Mouse (Mus musculus) midbrain, embryonic 11.5 days (tissue): ENCODE data around the gene Brinp2. TPM values are rescaled to one million over a fixed set of nuclear protein-coding genes. Genes with fewer than 3 reads are reported as not detected.

Experiments used
- ATAC-seq: fragments of 200-750 bp; cut with Nextera tagmentation; 2 replicates; pipeline ENCODE4 v1.8.0; 2017; ENCODE audit warnings: moderate TSS enrichment, moderate library complexity; ENCODE audit not compliant: low FRiP score
- DNase-seq: peaks from one replicate; pipeline ENCODE4 v3.0.0; 2015; ENCODE audit warnings: low spot score; ENCODE audit errors: missing footprints
- H3K27ac ChIP-seq: fragments of 300-500 bp; sonication (generic); 2 replicates; pipeline ENCODE4 v1.5.1; 2014; ENCODE audit warnings: low read depth, low read length
- H3K27me3 ChIP-seq: fragments of 300-500 bp; sonication (generic); 2 replicates; pipeline ENCODE4 v1.6.1; 2014; ENCODE audit warnings: mild to moderate bottlenecking, low read length, moderate library complexity, mixed read lengths; ENCODE audit not compliant: control insufficient read depth, insufficient read depth
- H3K36me3 ChIP-seq: fragments of 300-500 bp; sonication (generic); 2 replicates; pipeline ENCODE4 v1.6.1; 2014; ENCODE audit warnings: mild to moderate bottlenecking, low read length, moderate library complexity, mixed read lengths; ENCODE audit not compliant: control insufficient read depth, insufficient read depth
- H3K4me1 ChIP-seq: fragments of 300-500 bp; sonication (generic); 2 replicates; pipeline ENCODE4 v1.6.1; 2014; ENCODE audit warnings: low read length; ENCODE audit not compliant: control insufficient read depth, insufficient read depth
- H3K4me2 ChIP-seq: fragments of 300-500 bp; sonication (generic); 2 replicates; pipeline ENCODE4 v1.6.1; 2014; ENCODE audit warnings: mild to moderate bottlenecking, moderate library complexity
- H3K4me3 ChIP-seq: fragments of 300-500 bp; sonication (generic); 2 replicates; pipeline ENCODE4 v1.5.1; 2014; ENCODE audit warnings: low read depth, low read length
- H3K9ac ChIP-seq: fragments of 300-500 bp; sonication (generic); 2 replicates; pipeline ENCODE4 v1.6.1; 2014; ENCODE audit warnings: low read length
- H3K9me3 ChIP-seq: fragments of 300-500 bp; sonication (generic); 2 replicates; pipeline ENCODE4 v1.6.1; 2016; ENCODE audit warnings: low read length; ENCODE audit not compliant: control insufficient read depth
- WGBS: fragments of 180-500 bp; shearing (Covaris S2); extraction: QIAGEN DNeasy Blood & Tissue Kit; methylation state at CpG from one replicate; pipeline ENCODE4 v1.1.7; 2014; 5-methylcytosine and 5-hydroxymethylcytosine counted together
- polyA plus RNA-seq: library from polyadenylated mRNA; unstranded; fragments of >200 nt; fragmentation: Nextera tagmentation; extraction: Ambion mirVana; gene quantifications from 2 replicates; pipeline ENCODE4 v1.2.1, GENCODE M21; 2014

The Brinp2 gene
- polyA plus RNA-seq, 1 experiment from 2014 or later: 3.8 TPM

- WGBS: 92% methylated on average over 3 of the region's 3 CpGs
Measured at GRCm38 (mm10) chr1:158244016-158244415, 112.1 kb downstream of the Brinp2 start.

DNA sequence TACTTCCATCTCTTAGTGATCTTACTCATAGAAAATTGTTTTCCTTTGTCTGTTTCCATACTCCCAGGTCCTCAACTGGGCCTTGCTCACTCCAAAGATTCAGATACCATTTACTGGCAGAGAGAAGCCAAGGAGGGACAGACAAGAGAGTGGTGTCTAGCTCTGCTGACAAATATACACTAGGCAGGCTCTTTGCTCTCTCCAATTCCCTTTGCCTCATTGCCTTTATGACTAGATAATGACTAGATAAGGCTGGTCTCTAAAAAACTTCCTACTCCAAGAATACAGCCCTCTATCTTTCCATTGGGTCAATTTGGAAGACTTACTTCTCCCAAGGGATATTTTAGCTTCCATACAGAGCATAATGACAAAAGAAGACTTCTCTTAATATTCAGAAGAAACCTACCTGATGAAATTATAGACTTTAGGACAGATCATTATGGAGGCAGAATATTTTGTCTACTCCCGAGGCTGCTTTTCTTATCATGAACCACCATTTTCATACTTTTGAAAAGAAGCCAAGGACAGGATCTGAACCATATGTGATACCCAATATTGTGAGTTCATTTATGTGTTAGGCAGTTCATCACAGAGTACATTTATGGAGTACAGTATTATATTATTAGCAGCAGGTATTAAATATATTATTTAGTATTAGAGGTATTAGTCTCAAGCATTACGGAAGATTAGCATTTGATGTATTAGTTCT, 114.1 kb downstream of the Brinp2 start:
- no peak overlapping the region for H3K4me2 ChIP-seq
- WGBS: 97% methylated on average over 2 of the region's 2 CpGs
- no peaks in the 10 kb centered on the region; the same call in 1 of the 2 replicates for H3K27me3 ChIP-seq
- no peak overlapping the region for H3K27ac ChIP-seq
- no peaks in the 10 kb centered on the region for H3K36me3 ChIP-seq
- no peaks in the 10 kb centered on the region for H3K4me1 ChIP-seq
- H3K9ac ChIP-seq: no peak overlapping the region
- DNase-seq (peak; percentile 10), ATAC-seq (no peak)
- no peaks in the 10 kb centered on the region for H3K9me3 ChIP-seq
- no peak overlapping the region for H3K4me3 ChIP-seq

More at GRCm38 (mm10) chr1:158244016-158244415, 112.1 kb downstream of the Brinp2 start:
- DNase-seq: no peak
- no peaks in the 10 kb centered on the region; the same call in 1 of the 2 replicates for H3K27me3 ChIP-seq
- H3K4me3 ChIP-seq: no peak overlapping the region
- H3K4me1 ChIP-seq: no peaks in the 10 kb centered on the region
- no peak for ATAC-seq
- no peak overlapping the region for H3K9ac ChIP-seq
- no peak overlapping the region for H3K4me2 ChIP-seq
- H3K36me3 ChIP-seq: no peaks in the 10 kb centered on the region
- H3K9me3 ChIP-seq: no peaks in the 10 kb centered on the region
- H3K27ac ChIP-seq: no peak overlapping the region

GRCm38 (mm10) chr1:158239841-158240240, 116.3 kb downstream of the Brinp2 start:
- Histone ChIP-seq H3K9me3 (no peaks in the 10 kb centered on the region), H3K27me3 (no peaks in the 10 kb centered on the region; the same call in 1 of the 2 replicates), H3K9ac (no peak overlapping the region), H3K27ac (no peak overlapping the region), H3K36me3 (no peaks in the 10 kb centered on the region), H3K4me1 (no peaks in the 10 kb centered on the region), H3K4me2 (no peak overlapping the region), H3K4me3 (no peak overlapping the region)
- WGBS: 92% methylated on average over 2 of the region's 2 CpGs
- ATAC-seq (no peak), DNase-seq (peak; percentile 74)

GRCm38 (mm10) chr1:158238722-158239121, 117.4 kb downstream of the Brinp2 start:
- no peak overlapping the region for H3K4me2 ChIP-seq
- ATAC-seq (no peak), DNase-seq (peak; percentile 33)
- H3K9me3 ChIP-seq: no peaks in the 10 kb centered on the region
- no peak overlapping the region for H3K27ac ChIP-seq
- H3K36me3 ChIP-seq: no peaks in the 10 kb centered on the region
- no peak overlapping the region for H3K9ac ChIP-seq
- H3K4me3 ChIP-seq: no peak overlapping the region
- H3K27me3 ChIP-seq: no peaks in the 10 kb centered on the region; the same call in 1 of the 2 replicates
- 43% methylated on average over 4 of the region's 4 CpGs for WGBS
- H3K4me1 ChIP-seq: no peaks in the 10 kb centered on the region

DNA sequence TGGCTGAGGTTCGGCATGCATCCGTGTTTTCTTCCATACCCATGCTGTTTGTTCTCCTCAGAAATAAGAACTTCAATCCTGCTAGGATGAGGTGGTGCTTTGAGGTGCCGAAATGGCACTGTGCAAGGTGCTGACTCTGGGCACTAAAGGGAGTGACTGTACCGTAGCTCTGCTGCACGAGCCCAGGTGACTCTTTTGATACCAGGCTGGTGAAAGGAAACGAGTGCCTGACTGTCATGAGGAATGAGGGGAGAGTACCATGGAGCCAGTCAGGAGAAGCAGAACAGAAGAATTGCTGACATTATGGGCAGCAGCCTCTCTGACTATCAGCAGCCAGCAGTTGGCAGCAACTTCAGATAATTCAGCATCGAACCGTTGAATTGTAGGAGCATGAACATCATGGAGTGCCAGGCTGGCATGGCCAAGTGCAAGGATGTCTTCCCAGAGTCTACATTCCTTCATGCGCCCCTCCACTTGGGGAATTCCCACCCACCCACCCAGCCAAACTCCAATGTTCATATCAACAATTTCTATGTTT, 127.4 kb downstream of the Brinp2 start:
- Histone ChIP-seq H3K4me3 (no peak overlapping the region), H3K9me3 (no peaks in the 10 kb centered on the region), H3K9ac (no peak overlapping the region), H3K27ac (no peak overlapping the region), H3K4me1 (no peaks in the 10 kb centered on the region), H3K27me3 (no peaks in the 10 kb centered on the region), H3K4me2 (no peak overlapping the region), H3K36me3 (no peaks in the 10 kb centered on the region)
- DNase-seq (peak; percentile 60), ATAC-seq (no peak)
- 91% methylated on average over 9 of the region's 9 CpGs for WGBS

- DNase-seq: no peak
- H3K36me3 ChIP-seq: no peaks in the 10 kb centered on the region
- no peaks in the 10 kb centered on the region for H3K9me3 ChIP-seq
- no peaks in the 10 kb centered on the region for H3K4me1 ChIP-seq
- ATAC-seq: no peak
- no peaks in the 10 kb centered on the region for H3K27me3 ChIP-seq
- no peak overlapping the region for H3K9ac ChIP-seq
- H3K4me3 ChIP-seq: no peak overlapping the region
- 77% methylated on average over 2 of the region's 2 CpGs for WGBS
- H3K27ac ChIP-seq: no peak overlapping the region
- no peak overlapping the region for H3K4me2 ChIP-seq
Measured at GRCm38 (mm10) chr1:158227239-158227638, 128.9 kb downstream of the Brinp2 start.

GRCm38 (mm10) chr1:158226689-158227088, 129.4 kb downstream of the Brinp2 start:
- Histone ChIP-seq H3K4me2 (no peak overlapping the region), H3K4me3 (no peak overlapping the region), H3K36me3 (no peaks in the 10 kb centered on the region), H3K27ac (no peak overlapping the region), H3K27me3 (no peaks in the 10 kb centered on the region), H3K9ac (no peak overlapping the region), H3K4me1 (no peaks in the 10 kb centered on the region), H3K9me3 (no peaks in the 10 kb centered on the region)
- WGBS: 56% methylated on average over 2 of the region's 2 CpGs
- ATAC-seq (peak; percentile 64; the same call in 1 of the 2 replicates), DNase-seq (no peak)

DNA sequence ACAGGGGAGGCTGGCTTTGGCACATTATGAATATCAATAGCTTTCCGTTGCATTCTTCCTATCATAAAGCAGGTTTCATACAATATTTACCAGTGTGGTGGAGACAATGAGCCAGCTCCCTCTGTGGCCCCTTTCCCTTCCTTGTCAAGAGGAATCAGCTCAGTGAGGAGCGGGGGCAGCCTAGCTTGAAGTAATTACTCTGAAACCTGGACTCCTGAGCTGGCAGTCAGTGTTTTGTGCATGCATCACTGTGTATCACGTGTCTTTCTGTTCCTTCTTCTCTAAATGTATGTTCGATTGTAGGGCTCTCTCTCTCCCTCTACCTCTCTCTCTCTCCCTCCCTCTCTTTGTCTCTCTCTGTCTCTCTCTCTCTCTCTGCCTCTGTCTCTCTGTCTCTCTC, 135.1 kb downstream of the Brinp2 start:
- Histone ChIP-seq H3K27ac (no peak overlapping the region), H3K4me1 (peaks cover 10% of the 10 kb centered on the region), H3K9me3 (no peaks in the 10 kb centered on the region), H3K36me3 (no peaks in the 10 kb centered on the region), H3K4me3 (no peak overlapping the region), H3K9ac (peak overlapping the region; percentile 16; the same call in 1 of the 2 replicates), H3K4me2 (no peak overlapping the region), H3K27me3 (no peaks in the 10 kb centered on the region)
- ATAC-seq (peak; percentile 53), DNase-seq (peak; percentile 84)
- 36% methylated on average over 4 of the region's 4 CpGs for WGBS

GRCm38 (mm10) chr1:158220148-158220547, 136.0 kb downstream of the Brinp2 start:
- no peaks in the 10 kb centered on the region for H3K36me3 ChIP-seq
- H3K4me3 ChIP-seq: no peak overlapping the region
- H3K9me3 ChIP-seq: no peaks in the 10 kb centered on the region
- no peak overlapping the region for H3K9ac ChIP-seq
- H3K27me3 ChIP-seq: no peaks in the 10 kb centered on the region
- ATAC-seq (no peak), DNase-seq (no peak)
- H3K4me2 ChIP-seq: no peak overlapping the region
- H3K27ac ChIP-seq: no peak overlapping the region
- 80% methylated on average over 4 of the region's 4 CpGs for WGBS
- peaks cover 10% of the 10 kb centered on the region for H3K4me1 ChIP-seq
